30 mouse cellular contexts compared by ENCODE assay signal in the genomic region with DNA sequence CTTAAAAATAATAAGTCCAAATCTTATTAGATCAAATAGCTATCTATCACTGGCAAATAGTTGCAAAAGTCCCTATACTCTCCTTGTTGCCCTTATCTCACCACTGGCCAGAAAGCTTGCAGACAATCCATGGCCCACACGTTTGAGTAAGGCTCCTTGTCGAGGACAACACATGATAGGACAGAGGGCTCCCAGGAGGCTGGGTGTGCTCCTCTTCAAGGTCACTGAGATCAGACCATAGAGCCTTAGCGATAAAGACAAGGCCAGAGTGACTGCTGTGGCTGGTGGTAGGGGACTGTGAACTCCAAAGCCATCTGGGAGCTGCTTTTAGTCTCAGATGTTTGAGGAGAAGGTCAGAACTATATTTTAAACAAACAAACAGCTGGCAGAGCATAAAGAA.
DNase-seq lines count a peak whose midpoint lies in the region; ATAC-seq lines count a peak whose summit lies in the region.
"Had no signal": no experiment of that assay in that cellular context is flagged by ENCODE, and none has a peak within 500 bp of the region (broad histone marks: within the 10 kb centered on the region; RNA-seq: fewer than 3 reads in every experiment).

No protein-coding gene starts in this region.

- H3K4me1 ChIP-seq in heart, embryonic 14.5 days (ENCODE audit: control insufficient read depth in 2 of 2, insufficient read depth in 2 of 2, low read length in 2 of 2), result peaks cover 9 to 15% of the 10 kb centered on the region in 2 experiments
- H3K4me1 ChIP-seq in heart, embryonic 11.5 days (ENCODE audit: control insufficient read depth, insufficient read depth, low read length), result no peaks in the 10 kb centered on the region
- H3K4me1 ChIP-seq: hindbrain, embryonic 10.5 days; hindbrain, embryonic 15.5 days; midbrain, embryonic 13.5 days; neural tube, embryonic 13.5 days had no signal

- no peak overlapping the region for H3K9ac ChIP-seq in heart, embryonic 14.5 days (ENCODE audit: low read length)
- no peak overlapping the region for H3K9ac ChIP-seq in heart, embryonic 11.5 days (ENCODE audit: low read depth, low read length)
- H3K9ac ChIP-seq: embryonic facial prominence, embryonic 12.5 days; hindbrain, embryonic 15.5 days; liver, embryonic 14.5 days; midbrain, embryonic 13.5 days; neural tube, embryonic 13.5 days had no signal

- WGBS in heart, embryonic 14.5 days, result 18% methylated on average over 3 of the region's 3 CpGs
- WGBS in heart, embryonic 11.5 days (ENCODE audit: insufficient replicate concordance), result 23% methylated on average over 3 of the region's 3 CpGs

- no peak for ATAC-seq in heart, embryonic 14.5 days (ENCODE audit: insufficient number of reproducible peaks, insufficient read depth, low FRiP score, low read depth)
- ATAC-seq in heart, embryonic 11.5 days (replicated peaks; ENCODE audit: insufficient number of reproducible peaks, low FRiP score, low TSS enrichment), result no peak
- ATAC-seq: forebrain, embryonic 14.5 days; inflammation-experienced regulatory T-cells, adult 6 months; midbrain, embryonic 13.5 days; Patski had no signal

- no peaks in the 10 kb centered on the region for H3K27me3 ChIP-seq in heart, embryonic 14.5 days (ENCODE audit: control insufficient read depth, insufficient read depth, low read length)
- no peaks in the 10 kb centered on the region for H3K27me3 ChIP-seq in heart, embryonic 11.5 days (ENCODE audit: control insufficient read depth, insufficient read depth, low read length)
- H3K27me3 ChIP-seq: embryonic facial prominence, embryonic 12.5 days; hindbrain, embryonic 15.5 days; midbrain, embryonic 13.5 days; Patski had no signal

- no peak overlapping the region for H3K4me3 ChIP-seq in heart, embryonic 14.5 days (ENCODE audit: control insufficient read depth in 1 of 2, insufficient read depth in 1 of 2, low read depth in 1 of 2, low read length in 2 of 2)
- H3K4me3 ChIP-seq in heart, embryonic 11.5 days (ENCODE audit: low read depth, low read length), result no peak overlapping the region
- H3K4me3 ChIP-seq: embryonic facial prominence, embryonic 12.5 days; gastrocnemius, adult 2 months; hindbrain, embryonic 10.5 days; hindbrain, embryonic 15.5 days; midbrain, embryonic 13.5 days; neural tube, embryonic 13.5 days had no signal

- H3K27ac ChIP-seq in heart, embryonic 14.5 days (replicated peaks in 1 of 2; ENCODE audit: control insufficient read depth in 1 of 2, insufficient read depth in 1 of 2, low read depth in 2 of 2, low read length in 2 of 2), result peak overlapping the region; percentile 12 to 41; a peak in 2 of 4 replicates
- no peak overlapping the region for H3K27ac ChIP-seq in heart, embryonic 11.5 days (ENCODE audit: low read depth, low read length)
- H3K27ac ChIP-seq: embryonic facial prominence, embryonic 12.5 days; hindbrain, embryonic 10.5 days; hindbrain, embryonic 15.5 days; liver, embryonic 14.5 days; midbrain, embryonic 13.5 days; neural tube, embryonic 13.5 days; stomach, postnatal 0 days had no signal

- H3K36me3 ChIP-seq in heart, embryonic 14.5 days (ENCODE audit: control insufficient read depth, insufficient read depth, low read length), result no peaks in the 10 kb centered on the region
- no peaks in the 10 kb centered on the region for H3K36me3 ChIP-seq in heart, embryonic 11.5 days (ENCODE audit: control insufficient read depth, insufficient read depth, low read length)
- H3K36me3 ChIP-seq: embryonic facial prominence, embryonic 12.5 days; hindbrain, embryonic 10.5 days; hindbrain, embryonic 15.5 days; midbrain, embryonic 13.5 days; neural tube, embryonic 13.5 days had no signal

- DNase-seq in adrenal gland, adult 2 months, result peak; percentile 46
- DNase-seq in adrenal gland, postnatal 4 days (ENCODE audit: low spot score in 2 of 2), result no peak
- DNase-seq in 416B (ENCODE audit: low read depth), result peak; percentile 15
- DNase-seq in adrenal gland, postnatal 36 days, result peak; percentile 11 to 27
- no peak for DNase-seq in cerebellum, postnatal 36 days
- DNase-seq: cerebellum, adult 8-10 months; cerebellum, postnatal 25 days; gastrocnemius, adult 2 months; gastrocnemius, postnatal 36 days; kidney, adult 11 months; kidney, postnatal 14 days; layer of hippocampus, adult 9-11 months; liver; lung, adult 2 months; lung, postnatal 10 days; right cerebral cortex, adult 18-20 months; right cerebral cortex, postnatal 4 days; thymus, postnatal 4 days had no signal

- H3K4me2 ChIP-seq in heart, embryonic 14.5 days (ENCODE audit: low read length), result no peak overlapping the region
- H3K4me2 ChIP-seq in heart, embryonic 11.5 days, result no peak overlapping the region
- H3K4me2 ChIP-seq: embryonic facial prominence, embryonic 12.5 days; hindbrain, embryonic 15.5 days; midbrain, embryonic 13.5 days; neural tube, embryonic 13.5 days had no signal

- H3K9me3 ChIP-seq in heart, embryonic 14.5 days (ENCODE audit: control insufficient read depth, low read length), result no peaks in the 10 kb centered on the region
- H3K9me3 ChIP-seq in heart, embryonic 11.5 days (replicated peaks; ENCODE audit: control insufficient read depth, low read length), result no peaks in the 10 kb centered on the region
- H3K9me3 ChIP-seq: embryonic facial prominence, embryonic 12.5 days; hindbrain, embryonic 10.5 days; hindbrain, embryonic 15.5 days; midbrain, embryonic 13.5 days; neural tube, embryonic 13.5 days had no signal

Comparison
In these comparisons a context has a peak if more than half of its experiments do, and no peak if none do; other contexts are left out.
1. DNase-seq: peak in adrenal gland, adult 2 months (single experiment), 416B (single experiment) and adrenal gland, postnatal 36 days (2 of 2); none in adrenal gland, postnatal 4 days (0 of 2) and cerebellum, postnatal 36 days (0 of 2).